Mouse (Mus musculus) heart, postnatal 25 days (tissue): ENCODE data around the gene Trnp1. TPM values are rescaled to one million over a fixed set of nuclear protein-coding genes. Genes with fewer than 3 reads are reported as not detected.
A peak's percentile ranks its signal among the peaks of the same experiment; 100 is the strongest.
"Not testable (repeated sequence)": the region's sequence is repeated elsewhere in the genome, so short reads cannot be mapped to it uniquely, and the experiment has no call there.

ENCODE experiments used
- DNase-seq: peaks from one replicate; pipeline ENCODE4 v3.0.0; 2022; ENCODE audit warnings: low spot score
- intact Hi-C: fragments of 180-260 bp; cut with DNase I; formaldehyde crosslinking; loops from one replicate; pipeline ENCODE4 v1.15.1; 2025
- total RNA-seq, 2 experiments: library from RNA; stranded (reverse); gene quantifications; 2 replicates each; pipeline ENCODE4 v1.2.3; 2021

Gene Trnp1
- 1 to 10 TPM; 2.2 to 4.3 TPM for total RNA-seq

DNA sequence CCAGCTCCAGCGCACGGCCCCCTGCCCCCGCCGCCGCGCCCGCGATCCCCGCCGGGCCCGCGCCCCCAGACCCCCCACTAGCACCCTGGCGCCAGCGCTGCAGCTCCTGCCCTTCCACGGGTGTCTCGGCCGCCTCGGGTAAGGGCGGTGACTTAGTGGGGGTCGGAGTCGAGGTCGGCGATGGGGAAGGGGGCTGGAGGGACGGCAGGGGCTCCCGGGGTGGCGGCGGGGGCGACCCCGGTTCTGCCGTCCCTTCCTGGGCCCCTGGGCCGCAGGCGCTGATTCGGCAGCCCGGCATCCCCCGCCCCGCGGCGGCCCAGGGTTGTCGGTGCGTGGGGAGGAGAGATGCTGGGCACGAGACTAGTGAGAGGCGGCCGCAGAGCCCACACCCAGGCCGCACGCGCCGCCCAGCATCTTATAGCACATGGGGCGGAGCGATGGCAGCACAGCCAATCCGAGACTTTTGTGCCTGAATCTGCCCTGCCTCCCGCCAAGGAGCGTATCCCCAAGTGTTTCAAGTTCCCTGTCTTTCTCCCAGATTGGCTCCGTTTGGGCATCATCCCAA lies at the start of gene Trnp1:
Gene Trnp1, minus strand, starts transcription at position 391 of the 565 bp plus-strand sequence.
- intact Hi-C loops = no loop called here
- peak; percentile 50 for DNase-seq

DNA sequence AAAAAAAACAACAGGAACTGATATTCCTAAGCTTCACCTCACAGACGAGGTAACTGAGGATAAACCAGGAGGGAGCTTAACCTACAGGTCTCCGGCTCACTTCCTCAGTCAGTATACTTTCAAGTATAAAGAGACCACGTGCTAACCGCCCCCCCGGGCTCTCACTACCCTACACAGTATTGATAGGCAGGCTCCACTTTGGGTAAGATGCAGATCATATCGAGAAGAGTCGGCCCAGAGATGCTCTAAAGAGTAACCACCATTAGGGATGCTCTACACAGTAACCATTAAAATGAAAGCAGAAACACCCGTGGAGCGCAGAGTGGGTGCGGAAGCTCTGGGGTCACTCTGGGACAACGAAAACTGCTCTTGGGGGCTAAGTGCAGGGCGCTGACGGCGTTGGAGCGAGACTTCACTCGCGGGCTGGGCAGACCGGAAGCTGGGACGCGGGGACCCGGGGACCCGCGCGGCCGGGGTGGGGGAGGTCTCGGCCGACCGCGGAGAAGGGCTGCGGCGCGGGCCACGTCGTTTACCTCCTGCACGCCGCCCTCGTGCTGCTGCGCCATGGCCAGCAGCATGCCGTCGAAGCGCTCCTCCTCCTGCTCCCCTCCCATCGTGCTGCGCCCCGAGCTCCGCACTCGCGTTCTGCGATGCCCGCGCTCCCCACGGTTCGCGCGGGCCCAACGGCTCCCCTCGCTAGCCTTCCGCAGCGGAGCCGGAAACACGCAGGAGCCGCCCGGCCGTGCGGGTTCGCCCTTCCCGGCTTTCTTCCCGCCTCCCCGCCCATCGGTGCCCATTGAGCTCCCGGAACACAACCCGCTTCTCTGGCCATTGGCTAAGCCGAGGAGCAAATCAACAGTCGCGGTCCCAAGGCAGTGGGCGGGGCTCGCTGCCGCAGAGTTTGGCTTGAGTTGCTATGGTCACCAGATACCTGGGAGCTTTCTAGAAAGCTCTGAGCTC lies 47.2 kb upstream of the Trnp1 start, which contains the start of gene Nudc:
Gene Nudc, minus strand, starts transcription at position 725 of the 960 bp plus-strand sequence.
- intact Hi-C loops = no loop called here
- peak; percentile 94 for DNase-seq

DNA sequence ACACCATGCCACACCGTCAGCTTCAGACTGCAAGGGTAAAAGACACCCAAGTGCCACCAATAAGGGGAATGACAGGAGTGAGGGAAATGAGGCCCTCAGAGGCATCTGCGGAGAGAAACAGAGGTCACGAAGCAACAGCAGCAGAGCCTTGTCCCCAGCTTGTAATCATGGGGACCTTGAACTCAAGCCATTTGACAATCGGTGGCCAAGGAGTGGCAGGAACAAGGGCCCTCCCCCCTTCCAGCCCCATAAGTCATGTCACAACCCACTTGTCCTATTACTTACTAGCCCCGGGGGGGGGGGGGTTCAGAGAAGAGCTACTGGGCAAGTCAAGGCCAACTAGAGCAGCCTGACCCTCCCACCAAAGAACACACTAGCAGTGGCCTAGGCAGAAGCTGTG lies 38.3 kb upstream of the Trnp1 start:
- intact Hi-C loops = no loop called here
- no peak for DNase-seq

DNA sequence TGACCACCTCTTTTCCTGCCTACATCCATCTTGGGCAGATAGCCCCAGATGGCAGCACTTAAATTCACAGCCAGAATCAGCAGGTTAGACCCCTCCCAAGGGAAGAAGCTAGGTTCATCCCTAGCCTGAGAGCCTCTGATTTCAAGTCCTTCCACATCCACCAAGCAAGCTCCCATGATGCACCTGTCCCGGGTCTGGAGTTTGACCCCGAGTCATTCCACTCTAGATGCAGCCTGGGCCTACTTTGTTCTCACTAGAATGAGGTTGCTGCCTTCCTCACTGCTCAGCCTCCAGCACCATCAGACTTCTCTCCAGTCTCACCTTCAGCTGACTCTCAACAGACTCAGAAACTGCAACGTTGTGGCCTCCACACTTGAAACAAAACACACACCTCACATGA lies 37.7 kb upstream of the Trnp1 start:
- intact Hi-C loops = no loop called here
- no peak for DNase-seq

DNA sequence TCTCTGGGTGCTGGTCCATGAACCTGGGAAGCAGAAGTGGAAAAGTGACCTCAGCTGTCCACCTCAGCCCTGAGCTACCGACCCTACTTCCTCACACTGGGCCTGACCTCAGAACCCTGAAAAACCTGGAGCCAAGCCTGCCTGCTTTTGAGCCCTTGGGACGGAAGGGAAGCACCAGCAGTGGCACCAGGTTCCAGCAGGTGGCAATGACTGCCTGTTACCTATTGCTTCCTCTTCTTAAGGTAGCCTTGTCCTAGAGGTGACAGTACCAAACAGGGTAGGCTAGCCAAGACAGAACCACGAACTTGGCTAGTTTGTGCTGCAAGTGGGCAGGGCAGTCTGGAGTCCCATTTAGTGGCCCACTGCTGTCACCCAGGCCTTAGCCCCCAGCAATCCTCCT lies 34.4 kb upstream of the Trnp1 start:
- intact Hi-C loops = no loop called here
- no peak for DNase-seq

DNA sequence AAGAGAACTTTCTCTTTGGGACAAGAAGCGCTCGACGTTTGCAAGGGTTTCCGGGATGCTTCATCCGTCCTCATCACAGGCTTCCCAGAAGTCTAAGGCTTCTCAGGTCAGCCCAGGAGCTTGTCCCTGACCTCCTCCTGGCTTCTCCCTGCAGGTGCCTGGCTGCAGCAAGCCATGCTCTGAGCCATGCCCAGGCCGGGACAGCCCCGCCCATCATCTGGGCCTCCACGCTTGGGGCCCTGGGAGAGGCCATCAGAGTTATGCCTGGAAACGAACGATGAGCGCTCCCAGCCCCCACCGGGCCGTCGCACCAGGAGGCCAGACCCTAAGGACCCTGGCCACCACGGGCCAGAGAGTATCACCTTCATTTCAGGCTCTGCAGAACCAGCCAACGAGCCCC lies 29.4 kb upstream of the Trnp1 start:
- intact Hi-C loops = no loop called here
- no peak for DNase-seq

DNA sequence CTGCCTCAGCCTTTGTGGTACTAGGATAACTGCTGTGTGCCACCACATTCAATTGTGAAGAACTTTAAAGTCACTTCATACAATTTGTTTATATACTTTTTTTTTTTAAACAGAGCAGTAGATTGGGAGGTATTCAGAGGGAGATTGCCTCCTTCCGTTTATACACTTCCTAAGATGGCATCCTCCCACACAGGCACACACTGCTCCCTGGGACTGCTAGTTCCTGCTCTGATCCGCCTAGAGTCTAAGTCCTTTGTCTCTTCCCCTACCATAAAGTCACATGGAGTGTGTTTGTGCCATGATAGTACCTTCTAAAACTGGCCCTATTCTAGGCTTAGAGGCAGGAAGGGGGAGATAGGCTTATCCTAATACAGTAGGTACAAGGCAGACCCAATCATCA lies 23.2 kb upstream of the Trnp1 start:
- intact Hi-C loops = no loop called here
- no peak for DNase-seq

DNA sequence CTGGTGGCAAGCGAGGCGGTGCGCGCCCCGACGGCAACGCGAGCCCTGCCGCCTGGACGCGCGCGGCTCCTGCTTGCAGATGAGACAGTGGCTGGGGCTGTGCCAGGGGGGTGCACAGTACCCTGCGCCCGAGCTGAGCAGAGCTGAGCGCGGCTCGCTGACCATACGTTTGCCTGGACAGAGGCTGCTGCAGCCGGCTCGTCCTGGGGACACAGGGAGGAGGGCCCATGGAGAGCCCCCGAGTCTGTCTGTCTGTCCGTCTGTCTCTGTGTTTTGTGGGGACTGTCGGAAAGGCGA lies 21.0 kb upstream of the Trnp1 start:
- no peak for DNase-seq
- intact Hi-C loops = no loop called here

DNA sequence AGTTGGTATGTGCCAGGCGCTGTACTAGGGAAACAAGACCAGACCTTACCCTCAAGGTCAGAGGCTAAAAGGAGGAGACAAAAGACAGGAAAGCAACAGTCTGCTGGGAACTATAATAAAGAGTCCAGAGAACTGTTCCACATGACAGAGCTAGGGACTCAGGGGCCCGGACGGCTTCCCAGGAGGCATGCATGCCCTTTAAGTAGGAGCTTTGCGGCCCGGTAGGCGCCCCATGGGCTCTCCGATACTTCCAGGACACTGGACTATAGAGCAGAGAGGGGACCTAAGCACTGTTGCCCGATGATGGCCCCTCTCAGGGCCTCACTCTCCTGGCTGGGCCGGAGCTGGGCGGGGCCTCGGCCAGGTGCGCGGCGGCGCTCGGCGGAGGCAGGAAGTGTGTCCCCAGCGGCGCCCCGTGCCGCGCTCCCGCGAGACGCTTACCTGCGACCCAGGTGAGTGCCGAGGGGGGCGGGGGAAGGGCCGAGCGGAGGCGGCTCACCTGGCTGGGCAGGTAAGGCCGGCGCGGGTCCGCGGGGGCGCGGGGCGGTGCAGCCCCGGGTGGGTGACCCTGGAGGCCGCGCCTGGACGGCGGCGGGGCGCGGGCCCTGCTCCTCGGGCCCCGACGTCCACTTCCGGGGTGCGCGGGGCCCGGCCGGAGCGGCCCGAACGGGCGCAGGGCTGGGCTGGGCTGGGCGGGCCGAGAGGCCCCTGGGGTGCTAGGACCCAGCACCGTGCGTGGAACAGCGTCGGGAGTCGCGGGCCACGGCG lies 20.4 kb upstream of the Trnp1 start, which contains the start of gene Kdf1:
Gene Kdf1, plus strand, starts transcription at position 363 of the 768 bp plus-strand sequence.
- intact Hi-C loops = no loop called here
- no peak for DNase-seq

DNA sequence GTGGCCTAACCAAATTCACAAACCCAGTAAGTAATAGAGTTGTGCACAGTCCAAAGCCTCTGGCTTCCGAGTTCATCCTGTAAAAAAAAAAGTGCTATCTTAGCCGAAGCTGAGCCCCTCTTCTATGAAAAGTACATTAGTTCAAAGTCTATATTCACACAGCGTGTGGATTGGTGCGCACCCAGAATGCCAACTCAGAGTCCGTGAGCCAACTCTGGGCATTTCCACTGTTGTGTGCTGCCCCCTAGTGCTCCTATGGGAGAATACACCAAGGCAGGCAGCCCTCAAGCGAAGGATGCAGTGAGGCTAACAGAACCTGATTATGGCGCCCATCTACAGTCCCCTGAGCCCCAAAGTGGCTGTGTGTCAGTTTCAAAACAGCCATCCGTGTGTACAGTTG lies 14.6 kb upstream of the Trnp1 start:
- no peak for DNase-seq
- intact Hi-C loops = loop anchor here (2.0 kb wide), 2 partner anchors 34 to 90 kb away; no protein-coding TSS in a partner anchor

DNA sequence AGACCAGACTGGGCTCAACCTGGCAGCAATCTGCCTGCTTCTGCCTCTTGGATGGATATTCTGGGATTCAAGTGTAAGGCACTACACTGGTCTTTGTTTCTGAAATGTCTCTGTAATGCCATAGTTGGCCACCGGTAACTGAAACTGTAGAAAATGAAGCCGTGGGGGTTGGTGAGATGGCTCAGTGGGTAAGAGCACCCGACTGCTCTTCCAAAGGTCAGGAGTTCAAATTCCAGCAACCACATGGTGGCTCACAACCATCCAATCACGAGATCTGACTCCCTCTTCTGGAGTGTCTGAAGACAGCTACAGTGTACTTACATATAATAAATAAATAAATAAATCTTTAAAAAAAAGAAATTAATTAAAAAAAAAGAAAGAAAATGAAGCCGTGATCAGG lies 14.2 kb upstream of the Trnp1 start:
- intact Hi-C loops = loop anchor here (2.0 kb wide), 2 partner anchors 34 to 90 kb away; no protein-coding TSS in a partner anchor
- not testable (repeated sequence) for DNase-seq

DNA sequence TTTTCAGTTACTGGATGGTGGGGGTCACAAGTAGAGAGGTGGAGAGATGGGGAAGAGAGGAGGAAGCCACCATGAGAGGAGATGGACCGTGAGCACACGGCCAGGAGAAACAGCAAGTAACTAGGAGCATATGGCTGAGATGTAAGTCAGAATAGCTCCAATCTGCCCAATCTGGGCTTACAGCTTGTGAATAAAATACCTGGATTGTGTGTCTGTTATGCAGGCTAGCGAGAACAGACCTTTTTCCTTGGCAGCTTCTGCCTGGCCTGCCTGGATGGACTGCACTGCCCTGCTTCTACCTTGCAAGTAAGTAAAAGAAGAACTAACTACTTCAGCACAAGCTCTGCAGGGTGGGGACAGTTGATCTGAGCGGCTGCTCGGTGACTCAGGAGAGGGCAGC lies 12.7 kb upstream of the Trnp1 start:
- intact Hi-C loops = no loop called here
- no peak for DNase-seq

DNA sequence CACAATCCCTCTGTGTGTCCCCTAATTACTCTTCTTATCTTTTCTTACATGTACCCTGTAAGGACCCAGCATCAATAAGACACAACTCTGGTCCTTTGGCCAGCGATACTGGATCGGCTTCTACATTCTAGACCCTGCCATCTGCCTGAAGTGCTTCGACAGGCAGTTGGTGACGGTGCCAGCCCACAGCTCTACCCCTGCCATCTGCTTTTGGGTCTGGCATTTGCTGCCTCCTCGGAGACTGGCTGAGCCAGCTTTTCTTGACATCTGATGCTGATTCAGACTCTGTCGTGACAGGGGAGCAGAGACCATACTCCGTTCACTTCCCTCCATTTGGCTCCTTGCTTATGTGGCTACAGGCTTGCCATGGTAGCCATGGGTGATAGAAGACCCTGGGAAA lies 10.6 kb upstream of the Trnp1 start:
- intact Hi-C loops = no loop called here
- no peak for DNase-seq

DNA sequence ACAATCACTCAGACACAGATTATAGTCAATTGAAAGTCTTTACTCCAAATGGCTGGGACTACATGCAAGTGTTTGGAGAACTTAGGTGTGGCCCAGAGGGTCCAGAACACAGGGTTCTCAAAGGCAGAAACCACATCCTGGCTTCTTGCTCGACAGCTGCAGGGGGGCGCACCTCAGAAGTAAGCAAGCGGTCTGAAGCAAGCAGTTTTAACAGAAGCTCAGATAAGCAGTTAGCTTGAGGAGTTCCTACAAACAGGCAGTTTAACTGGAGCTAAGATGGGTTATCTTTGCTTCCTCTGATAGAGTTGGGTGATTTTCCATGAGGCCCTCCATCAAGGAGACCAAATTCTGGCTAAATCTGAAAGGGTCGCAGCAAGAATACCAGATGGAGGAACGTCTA lies 8.2 kb upstream of the Trnp1 start:
- no peak for DNase-seq
- intact Hi-C loops = no loop called here

DNA sequence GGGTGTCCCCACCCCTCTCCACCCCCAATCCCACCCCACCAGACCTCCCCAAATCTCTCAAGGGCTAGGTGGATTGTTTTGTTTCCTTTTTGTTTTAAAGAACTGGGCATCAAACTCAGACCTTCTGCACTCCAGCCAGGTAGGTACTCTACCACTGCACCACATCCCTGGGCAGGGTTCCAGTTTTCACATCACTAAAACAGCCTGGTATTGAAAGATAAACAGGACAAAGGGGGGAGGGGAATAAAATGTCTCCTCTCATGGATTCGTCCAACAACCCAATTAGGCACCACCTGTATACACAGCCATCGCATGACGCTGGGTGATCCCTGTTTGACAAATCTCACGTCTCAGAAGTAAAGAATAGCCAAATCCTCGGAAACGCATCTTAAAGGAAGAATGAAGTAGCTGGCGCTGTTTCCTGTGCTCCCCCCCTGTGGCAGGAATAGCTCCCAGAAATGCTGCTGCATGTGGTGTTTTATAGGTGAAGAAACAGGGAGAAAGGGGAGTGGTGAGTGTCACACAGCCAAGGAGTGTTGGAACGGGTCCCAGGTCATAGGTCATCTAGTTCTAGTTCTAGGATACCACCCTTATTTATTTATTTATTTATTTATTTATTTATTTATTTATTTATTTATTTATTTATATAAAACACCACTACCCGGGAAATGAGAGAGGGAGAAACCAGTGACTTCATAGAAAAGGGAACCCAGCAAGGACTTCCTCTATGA lies 6.6 kb upstream of the Trnp1 start:
- intact Hi-C loops = no loop called here
- DNase-seq = no peak

DNA sequence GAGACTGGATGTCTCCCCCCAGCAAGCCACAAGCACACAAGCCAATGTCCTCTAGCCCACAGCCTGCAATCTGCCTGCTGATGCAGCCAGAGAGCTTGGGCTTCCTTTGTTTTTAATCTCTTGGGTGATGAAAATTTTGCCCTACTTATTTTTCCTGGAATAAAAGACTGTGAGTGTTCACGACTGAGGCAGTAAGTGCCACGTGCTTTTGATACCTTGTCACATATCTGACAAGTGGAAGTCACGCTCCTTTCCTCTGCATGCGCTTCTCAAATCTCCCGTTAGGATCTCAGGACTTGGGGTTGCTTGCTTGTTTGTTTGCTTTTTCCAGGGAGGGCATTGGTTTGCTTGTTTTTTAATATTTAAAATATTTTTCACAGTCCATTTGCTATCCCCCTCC lies 6.0 kb upstream of the Trnp1 start:
- DNase-seq = no peak
- intact Hi-C loops = no loop called here

DNA sequence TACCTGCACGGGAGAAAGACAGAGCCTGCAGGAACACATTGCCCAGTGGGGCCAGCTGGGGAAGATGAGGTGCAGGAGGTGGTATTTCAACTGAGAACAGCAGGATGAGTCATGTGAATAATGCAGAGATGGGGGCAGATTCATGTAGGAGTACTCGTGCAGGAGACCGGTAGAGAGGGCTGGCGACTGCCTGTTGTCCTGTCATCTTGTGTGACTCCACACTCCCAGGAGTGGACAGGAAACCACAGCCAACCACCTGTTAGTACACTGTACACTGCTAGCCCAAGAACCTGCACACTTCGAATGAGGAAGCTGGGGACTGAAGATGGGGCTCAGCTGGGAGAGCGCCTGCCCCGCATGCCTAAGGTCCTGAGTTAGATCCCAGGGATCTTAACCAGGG lies 3.2 kb upstream of the Trnp1 start:
- no peak for DNase-seq
- intact Hi-C loops = no loop called here

DNA sequence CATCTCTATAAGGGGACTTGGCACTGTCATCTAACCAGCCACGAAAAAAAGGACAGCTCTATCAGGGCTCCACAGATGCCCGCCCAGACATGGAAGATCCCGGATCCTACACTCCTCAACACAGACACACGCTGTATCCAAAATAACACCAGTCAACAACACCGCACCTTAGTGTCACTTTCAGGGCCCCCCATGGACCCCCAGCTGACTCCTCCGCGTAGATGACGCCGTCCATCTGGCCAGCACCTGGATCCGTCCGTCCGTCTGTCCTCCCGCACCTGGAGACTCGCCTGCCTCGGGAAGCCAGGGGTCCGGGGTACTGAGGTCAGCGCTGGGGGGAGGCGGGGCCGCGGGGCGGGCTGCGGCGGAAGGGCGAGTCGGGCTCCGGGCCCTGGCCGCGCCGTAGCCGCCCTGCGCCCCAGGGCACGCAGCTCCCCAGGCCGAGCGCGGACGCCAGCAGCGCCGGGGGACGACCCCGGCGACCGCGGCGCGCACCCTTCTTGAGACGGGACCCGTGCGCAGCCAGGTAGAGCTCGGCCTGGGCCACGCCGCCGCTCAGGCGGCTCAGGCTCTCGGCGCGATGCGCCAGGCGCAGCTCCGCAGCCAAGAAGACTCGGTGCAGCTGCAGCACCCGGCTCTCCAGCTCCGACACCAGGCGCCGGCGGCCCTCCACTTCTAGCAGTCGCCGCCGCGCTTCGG lies 740 bp downstream of the Trnp1 start:
- no peak for DNase-seq
- intact Hi-C loops = no loop called here

DNA sequence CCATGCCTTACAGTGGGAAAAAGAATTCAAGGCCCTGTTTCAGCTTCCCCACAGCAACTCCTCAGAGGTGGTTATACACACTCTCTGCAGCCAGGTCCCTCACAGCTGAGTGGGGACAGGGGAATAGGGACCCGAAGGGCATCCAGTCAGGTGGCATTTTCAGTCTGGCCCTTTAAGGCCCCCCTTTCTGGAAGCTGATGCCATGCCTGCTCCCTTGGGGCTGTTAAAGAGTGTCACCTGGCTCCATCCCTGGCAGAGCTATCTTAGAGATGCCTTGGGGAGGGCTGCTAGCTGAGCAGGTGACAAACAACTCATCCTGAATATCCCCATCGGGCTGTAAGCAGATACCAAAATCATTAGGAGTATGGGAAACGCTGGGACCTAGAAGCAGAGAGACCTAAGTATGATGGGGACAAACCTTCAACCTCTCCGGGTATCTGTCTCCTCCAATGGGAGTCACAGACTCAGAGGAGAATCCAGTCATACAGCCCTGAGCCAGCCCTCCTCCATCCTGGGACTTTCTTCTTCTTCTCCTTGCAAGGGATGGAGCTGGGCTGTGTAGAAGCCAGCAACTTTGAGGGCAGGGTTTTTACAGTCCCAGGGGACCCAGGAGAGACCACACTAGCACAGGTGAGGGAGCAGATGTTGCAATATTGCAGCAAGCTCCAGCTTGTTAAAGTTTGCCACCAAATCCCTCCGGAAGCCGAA lies 1.5 kb downstream of the Trnp1 start:
- intact Hi-C loops = no loop called here
- no peak for DNase-seq
